Mouse (Mus musculus): ENCODE measurements around the gene Speer4d. TPM values are rescaled to one million over a fixed set of nuclear protein-coding genes. Genes with fewer than 3 reads are reported as not detected.
"Not testable (repeated sequence)": the region's sequence is repeated elsewhere in the genome, so short reads cannot be mapped to it uniquely, and the experiment has no call there.

Speer4d gene
- polyA plus RNA-seq, 1 experiment from 2014 or later = not detected

DNA sequence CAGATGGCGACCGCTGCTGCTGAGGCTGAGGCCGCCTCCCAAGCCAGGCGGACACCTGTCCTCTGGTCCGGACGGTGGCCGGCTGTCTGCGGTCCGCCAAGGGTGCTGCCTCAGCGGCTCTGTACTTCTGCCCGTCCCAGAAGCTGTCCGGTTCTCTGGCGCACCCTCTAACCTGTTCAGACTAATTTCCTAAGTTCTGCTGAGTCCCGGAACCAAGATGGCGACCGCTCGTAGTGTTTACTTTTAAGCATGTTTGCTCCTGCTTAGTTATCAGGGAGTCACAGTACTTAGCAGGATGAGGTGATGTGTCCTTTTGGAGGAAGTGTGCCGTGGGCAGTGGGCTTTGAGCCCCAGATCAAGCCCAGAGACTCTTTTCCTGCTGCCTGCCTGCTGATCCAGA, 51.9 kb downstream of the Speer4d start:
- WGBS (ENCODE audit: insufficient replicate concordance) = 72% methylated on average over 9 of the region's 18 CpGs
- H3K9me3 ChIP-seq (replicated peaks); H3K4me3 ChIP-seq (replicated peaks); ATAC-seq (ENCODE audit: low read depth); H3K27ac ChIP-seq; H3K36me3 ChIP-seq; H3K27me3 ChIP-seq; H3K9ac ChIP-seq; DNase-seq; H3K4me2 ChIP-seq; H3K4me1 ChIP-seq (replicated peaks): not testable (repeated sequence)

Other genes with a start within 250 kb of the Speer4d start
- not detected in 2 replicates for gene Gm21149, start 142.5 kb upstream of the Speer4d start, polyA plus RNA-seq (2015; fragmentation: Nextera tagmentation; extraction: Ambion mirVana)
- gene Gm21190, start 89.8 kb upstream of the Speer4d start, polyA plus RNA-seq (2015; fragmentation: Nextera tagmentation; extraction: Ambion mirVana) = not detected in 2 replicates
- not detected in 2 replicates for gene Gm21083, start 41.7 kb upstream of the Speer4d start, polyA plus RNA-seq (2015; fragmentation: Nextera tagmentation; extraction: Ambion mirVana)
- gene 4930572O03Rik, start 38.0 kb downstream of the Speer4d start, polyA plus RNA-seq (2015; fragmentation: Nextera tagmentation; extraction: Ambion mirVana) = not detected in 2 replicates
- not detected in 2 replicates for gene Speer4c, start 95.2 kb downstream of the Speer4d start, polyA plus RNA-seq (2015; fragmentation: Nextera tagmentation; extraction: Ambion mirVana)

Measured in liver, embryonic 13.5 days (tissue).